Mouse (Mus musculus): Measurements from ENCODE around the gene Cuzd1. TPM values are rescaled to one million over a fixed set of nuclear protein-coding genes. Genes with fewer than 3 reads are reported as not detected.

Cuzd1 gene
- polyA plus RNA-seq (2015; fragmentation: Illumina TruSeq; extraction: RNeasy Lipid Tissue Mini Kit (QIAGEN cat#74804); ENCODE audit: insufficient read depth, low replicate concordance) = not detected

DNA sequence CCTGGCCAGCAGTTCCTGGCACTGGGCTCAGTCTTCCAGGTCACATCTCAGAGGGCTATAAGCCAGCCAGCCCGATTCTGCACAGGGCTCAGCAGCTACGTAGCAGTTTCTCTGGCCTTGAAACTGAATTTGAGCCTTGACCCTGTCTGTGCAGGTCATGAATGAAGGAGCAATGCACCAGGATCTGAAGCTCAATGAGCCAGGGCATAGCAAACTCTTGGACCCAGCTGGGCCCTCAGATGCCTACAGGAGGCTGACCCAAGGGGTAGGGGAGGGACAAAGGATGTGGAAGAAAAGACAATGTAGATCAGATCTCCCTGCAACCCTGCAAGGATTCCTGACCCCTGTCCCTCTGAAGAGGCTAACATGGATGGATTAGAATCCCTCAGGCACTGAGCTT lies at the start of gene Cuzd1:
Cuzd1 (minus strand) TSS at position 101 of the 400 bp plus-strand sequence.

DNA sequence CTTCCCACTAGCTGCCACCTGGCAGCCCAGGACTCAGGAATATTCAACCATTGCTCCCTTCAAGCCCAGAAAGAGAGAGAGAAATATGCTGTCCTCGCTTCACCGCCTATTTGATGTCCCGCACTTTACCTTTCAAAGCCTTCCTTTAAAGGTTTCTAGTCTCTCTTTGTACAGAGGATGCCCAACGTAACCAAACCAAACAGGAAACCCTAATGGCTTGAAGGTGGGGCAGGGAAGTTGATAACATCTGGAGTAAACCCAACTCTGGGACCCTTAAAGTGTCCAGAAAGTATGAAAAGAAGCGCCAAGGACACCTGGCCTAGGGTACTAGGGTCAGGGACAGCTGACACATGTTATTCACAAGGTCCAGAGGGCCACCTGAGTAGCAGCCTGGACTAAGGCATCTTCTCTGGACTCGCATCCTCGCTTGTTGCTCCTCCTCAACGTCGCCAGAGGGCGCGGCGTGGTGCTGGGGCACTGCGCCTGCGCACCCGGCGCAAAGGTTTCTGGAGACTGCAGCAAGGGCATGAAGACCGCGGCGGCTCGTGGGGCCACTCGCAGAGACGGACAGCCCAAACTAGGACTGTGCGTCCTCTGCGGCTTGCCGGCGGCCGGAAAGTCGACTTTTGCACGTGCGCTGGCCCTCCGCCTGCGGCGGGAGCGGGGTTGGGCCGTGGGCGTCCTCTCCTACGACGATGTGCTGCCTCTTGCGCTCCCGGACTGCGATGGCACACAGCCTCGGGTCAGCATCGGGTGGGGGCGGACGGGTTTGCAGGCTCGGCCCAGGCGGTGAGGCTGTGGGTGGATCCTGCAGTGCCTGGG lies 48.8 kb upstream of the Cuzd1 start, which contains the start of gene Pstk:
Pstk (plus strand) TSS at position 494 of the 822 bp plus-strand sequence.

DNA sequence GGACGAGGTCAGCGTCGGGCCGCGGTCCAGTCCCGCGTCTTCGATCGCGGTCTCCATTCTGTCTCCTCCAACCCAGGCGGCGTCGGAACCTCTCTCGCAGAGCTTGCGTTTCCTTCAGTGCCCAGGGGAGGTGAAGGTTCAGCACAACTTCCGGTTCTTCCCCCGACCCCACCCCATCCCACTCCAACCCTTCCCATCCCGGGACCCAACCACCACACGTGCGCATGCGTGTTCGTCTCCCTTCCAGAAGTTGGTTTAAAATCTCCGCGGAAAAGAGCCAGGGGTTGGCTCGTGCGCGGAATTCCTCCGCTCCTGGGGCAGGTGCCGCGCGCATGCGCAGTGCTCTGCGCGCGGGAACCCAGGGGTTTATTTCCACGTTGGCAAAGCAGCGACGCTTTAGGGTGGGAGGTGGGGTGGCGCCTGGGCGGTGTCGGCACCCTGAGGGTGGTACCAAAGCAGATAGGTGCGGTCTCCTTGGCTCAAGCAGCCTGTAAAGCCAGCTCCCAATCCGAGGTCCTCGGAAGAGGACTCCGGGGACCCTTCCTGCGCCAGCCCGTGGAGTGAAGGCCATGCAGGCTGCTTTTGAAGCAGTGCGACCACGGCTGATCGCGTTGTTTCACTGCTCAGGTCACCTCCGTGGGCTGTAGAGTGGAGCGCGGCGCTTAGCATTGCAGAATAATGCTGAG lies 40.7 kb upstream of the Cuzd1 start, which contains the start of gene 2310057M21Rik:
2310057M21Rik (minus strand) TSS at position 145 of the 686 bp plus-strand sequence.

DNA sequence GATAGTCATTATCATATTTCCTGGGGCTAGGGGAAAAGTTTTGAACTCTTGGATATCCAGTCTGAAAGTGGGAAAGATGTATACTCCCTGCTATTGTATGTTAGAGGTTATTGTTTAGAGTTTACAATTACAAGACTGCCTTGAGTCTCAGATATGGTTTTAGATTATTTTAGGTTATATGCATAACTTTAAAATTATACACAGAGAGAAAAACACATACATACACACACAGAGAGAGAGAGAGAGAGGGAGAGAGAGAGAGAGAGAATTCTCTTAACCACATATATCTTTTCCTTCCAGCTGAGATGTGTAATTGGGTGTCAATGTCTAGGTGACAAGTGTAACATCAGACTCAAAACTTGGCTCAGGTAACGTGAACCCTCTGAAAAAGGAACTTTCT lies 11.5 kb upstream of the Cuzd1 start, which contains the start of gene Fam24a:
Fam24a (plus strand) TSS at position 301 of the 400 bp plus-strand sequence.

DNA sequence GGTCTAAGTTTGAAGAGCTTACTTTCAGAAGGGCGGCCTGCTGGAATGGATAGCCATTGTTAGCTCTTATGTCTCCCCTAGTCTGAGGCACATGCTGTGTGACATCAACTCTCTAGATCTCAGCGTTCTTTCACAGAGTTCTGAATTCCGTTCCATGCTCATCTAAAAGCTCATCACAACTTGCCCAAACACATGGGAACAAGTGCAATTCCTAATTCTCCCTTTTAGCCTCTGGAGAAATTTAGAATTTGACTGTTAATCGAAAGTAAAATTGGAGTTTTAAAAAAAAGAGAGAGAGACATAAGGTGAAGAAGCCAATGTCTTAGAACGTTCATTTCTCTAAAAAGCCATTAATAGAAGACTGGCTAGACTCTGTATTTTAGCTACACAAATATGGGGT lies 7.3 kb upstream of the Cuzd1 start, which contains the start of gene Fam24b:
Fam24b (minus strand) TSS at position 101 of the 400 bp plus-strand sequence.

Other genes with a start within 250 kb of the Cuzd1 start
- not detected for gene 4933402N03Rik, start 176.0 kb downstream of the Cuzd1 start, polyA plus RNA-seq (2015; fragmentation: Illumina TruSeq; extraction: RNeasy Lipid Tissue Mini Kit (QIAGEN cat#74804); ENCODE audit: insufficient read depth, low replicate concordance)
- not detected for gene 5430419D17Rik, start 147.9 kb downstream of the Cuzd1 start, polyA plus RNA-seq (2015; fragmentation: Illumina TruSeq; extraction: RNeasy Lipid Tissue Mini Kit (QIAGEN cat#74804); ENCODE audit: insufficient read depth, low replicate concordance)
- gene Fam24b, start 7.2 kb upstream of the Cuzd1 start, polyA plus RNA-seq (2015; fragmentation: Illumina TruSeq; extraction: RNeasy Lipid Tissue Mini Kit (QIAGEN cat#74804); ENCODE audit: insufficient read depth, low replicate concordance) = not detected
- gene Fam24a, start 11.6 kb upstream of the Cuzd1 start, polyA plus RNA-seq (2015; fragmentation: Illumina TruSeq; extraction: RNeasy Lipid Tissue Mini Kit (QIAGEN cat#74804); ENCODE audit: insufficient read depth, low replicate concordance) = not detected
- 9.3 TPM for gene 2310057M21Rik, start 40.5 kb upstream of the Cuzd1 start, polyA plus RNA-seq (2015; fragmentation: Illumina TruSeq; extraction: RNeasy Lipid Tissue Mini Kit (QIAGEN cat#74804); ENCODE audit: insufficient read depth, low replicate concordance)
- 29.6 TPM for gene Pstk, start 48.8 kb upstream of the Cuzd1 start, polyA plus RNA-seq (2015; fragmentation: Illumina TruSeq; extraction: RNeasy Lipid Tissue Mini Kit (QIAGEN cat#74804); ENCODE audit: insufficient read depth, low replicate concordance)
- gene Ikzf5, start 88.2 kb upstream of the Cuzd1 start, polyA plus RNA-seq (2015; fragmentation: Illumina TruSeq; extraction: RNeasy Lipid Tissue Mini Kit (QIAGEN cat#74804); ENCODE audit: insufficient read depth, low replicate concordance) = 29.0 TPM
- 48.1 TPM for gene Acadsb, start 88.3 kb upstream of the Cuzd1 start, polyA plus RNA-seq (2015; fragmentation: Illumina TruSeq; extraction: RNeasy Lipid Tissue Mini Kit (QIAGEN cat#74804); ENCODE audit: insufficient read depth, low replicate concordance)
- gene Hmx3, start 220.6 kb upstream of the Cuzd1 start, polyA plus RNA-seq (2015; fragmentation: Illumina TruSeq; extraction: RNeasy Lipid Tissue Mini Kit (QIAGEN cat#74804); ENCODE audit: insufficient read depth, low replicate concordance) = not detected
- gene Hmx2, start 226.5 kb upstream of the Cuzd1 start, polyA plus RNA-seq (2015; fragmentation: Illumina TruSeq; extraction: RNeasy Lipid Tissue Mini Kit (QIAGEN cat#74804); ENCODE audit: insufficient read depth, low replicate concordance) = not detected
- gene Bub3, start 237.9 kb upstream of the Cuzd1 start, polyA plus RNA-seq (2015; fragmentation: Illumina TruSeq; extraction: RNeasy Lipid Tissue Mini Kit (QIAGEN cat#74804); ENCODE audit: insufficient read depth, low replicate concordance) = 54.0 TPM